ENCODE assay signal across 32 mouse cellular contexts in genomic region chr2:48825878-48826277, GRCm38 (mm10).
"Had no signal": no experiment of that assay in that cellular context is flagged by ENCODE, and none has a peak within 500 bp of the region (broad histone marks: within the 10 kb centered on the region; RNA-seq: fewer than 3 reads in every experiment).

No protein-coding gene starts in this region.

- H3K27me3 ChIP-seq: heart, embryonic 12.5 days; heart, embryonic 13.5 days; heart, embryonic 15.5 days; hindbrain, embryonic 12.5 days; hindbrain, embryonic 13.5 days; hindbrain, embryonic 15.5 days; kidney, embryonic 15.5 days had no signal

- H3K4me1 ChIP-seq: hindbrain, embryonic 10.5 days; hindbrain, embryonic 12.5 days; kidney, embryonic 15.5 days had no signal

- H3K27ac ChIP-seq: heart, embryonic 10.5 days; heart, embryonic 13.5 days; heart, embryonic 15.5 days; hindbrain, embryonic 10.5 days; hindbrain, embryonic 12.5 days; hindbrain, embryonic 13.5 days; hindbrain, embryonic 14.5 days; hindbrain, embryonic 15.5 days; hindbrain, postnatal 0 days; kidney, embryonic 15.5 days; kidney, postnatal 0 days; layer of hippocampus, adult 2 months; left cerebral cortex, adult 2 months had no signal

- H3K36me3 ChIP-seq: heart, embryonic 10.5 days; heart, embryonic 12.5 days; heart, embryonic 13.5 days; heart, embryonic 15.5 days; hindbrain, embryonic 10.5 days; hindbrain, embryonic 12.5 days; hindbrain, embryonic 13.5 days; hindbrain, embryonic 15.5 days; kidney, embryonic 15.5 days had no signal

- H3K4me2 ChIP-seq: heart, embryonic 11.5 days; heart, embryonic 12.5 days; heart, embryonic 13.5 days; heart, embryonic 15.5 days; hindbrain, embryonic 12.5 days; hindbrain, embryonic 13.5 days; hindbrain, embryonic 14.5 days; hindbrain, embryonic 15.5 days; kidney, embryonic 15.5 days had no signal

- ATAC-seq: hindbrain, embryonic 16.5 days; hindbrain, postnatal 0 days; inflammation-experienced regulatory T-cells, adult 6 months had no signal

- H3K9me3 ChIP-seq: heart, embryonic 10.5 days; heart, embryonic 12.5 days; heart, embryonic 13.5 days; heart, embryonic 15.5 days; hindbrain, embryonic 10.5 days; hindbrain, embryonic 12.5 days; hindbrain, embryonic 13.5 days; hindbrain, embryonic 15.5 days; kidney, embryonic 15.5 days had no signal

- DNase-seq: heart, postnatal 10 days; heart, postnatal 14 days; heart, postnatal 36 days; heart, postnatal 4 days; kidney, adult 11 months; kidney, adult 18-20 months; kidney, adult 2 months; kidney, adult 8-10 months; kidney, adult 9 months; kidney, postnatal 10 days; kidney, postnatal 14 days; kidney, postnatal 25 days; kidney, postnatal 36 days; kidney, postnatal 4 days; layer of hippocampus, postnatal 36 days had no signal

- H3K4me3 ChIP-seq: heart, embryonic 10.5 days; heart, embryonic 12.5 days; heart, embryonic 13.5 days; heart, embryonic 15.5 days; hindbrain, embryonic 10.5 days; hindbrain, embryonic 12.5 days; hindbrain, embryonic 13.5 days; hindbrain, embryonic 15.5 days; kidney, embryonic 15.5 days; layer of hippocampus, adult 2 months; left cerebral cortex, adult 2 months had no signal

- H3K9ac ChIP-seq: heart, embryonic 12.5 days; heart, embryonic 13.5 days; heart, embryonic 15.5 days; hindbrain, embryonic 12.5 days; hindbrain, embryonic 13.5 days; hindbrain, embryonic 14.5 days; hindbrain, embryonic 15.5 days; kidney, embryonic 15.5 days had no signal
